Mouse (Mus musculus): Measurements from ENCODE around the gene Lpcat3. TPM values are rescaled to one million over a fixed set of nuclear protein-coding genes. Genes with fewer than 3 reads are reported as not detected.
"Not testable (repeated sequence)": the region's sequence is repeated elsewhere in the genome, so short reads cannot be mapped to it uniquely, and the experiment has no call there.

Lpcat3 gene
- polyA plus RNA-seq, 1 experiment from 2014 or later = 45.0 TPM

- Histone ChIP-seq H3K27me3 (ENCODE audit: control insufficient read depth, insufficient read depth, low read length) (no peaks in the 10 kb centered on the region), H3K9ac (ENCODE audit: low read length) (no peak overlapping the region), H3K36me3 (ENCODE audit: control insufficient read depth, insufficient read depth, low read length) (peaks cover 4% of the 10 kb centered on the region; the same call in 1 of the 2 replicates), H3K9me3 (ENCODE audit: control insufficient read depth, low read length) (no peaks in the 10 kb centered on the region), H3K4me2 (ENCODE audit: low read length) (no peak overlapping the region), H3K4me1 (ENCODE audit: control insufficient read depth in 2 of 2, insufficient read depth in 2 of 2, low read length in 2 of 2) (peaks cover 2 to 12% of the 10 kb centered on the region in 2 experiments; a peak in 3 of 4 replicates), H3K4me3 (ENCODE audit: control insufficient read depth in 1 of 2, insufficient read depth in 1 of 2, low read depth in 1 of 2, low read length in 2 of 2) (no peak overlapping the region), H3K27ac (replicated peaks in 1 of 2; ENCODE audit: control insufficient read depth in 1 of 2, insufficient read depth in 1 of 2, low read depth in 2 of 2, low read length in 2 of 2) (no peak overlapping the region)
- no peak for ATAC-seq (ENCODE audit: insufficient number of reproducible peaks, insufficient read depth, low FRiP score, low read depth)
- 61% methylated on average over 7 of the region's 7 CpGs for WGBS
These were observed 15.9 kb downstream of the Lpcat3 start for GRCm38 (mm10) chr6:124678769-124679168.

GRCm38 (mm10) chr6:124679486-124679885 lies 16.7 kb downstream of the Lpcat3 start:
- peaks cover 3 to 15% of the 10 kb centered on the region in 2 experiments; a peak in 3 of 4 replicates for H3K4me1 ChIP-seq (ENCODE audit: control insufficient read depth in 2 of 2, insufficient read depth in 2 of 2, low read length in 2 of 2)
- no peak overlapping the region for H3K9ac ChIP-seq (ENCODE audit: low read length)
- H3K36me3 ChIP-seq (ENCODE audit: control insufficient read depth, insufficient read depth, low read length) = peaks cover 4% of the 10 kb centered on the region; the same call in 1 of the 2 replicates
- H3K4me3 ChIP-seq (ENCODE audit: control insufficient read depth in 1 of 2, insufficient read depth in 1 of 2, low read depth in 1 of 2, low read length in 2 of 2) = no peak overlapping the region
- H3K4me2 ChIP-seq (ENCODE audit: low read length) = no peak overlapping the region
- H3K27ac ChIP-seq (replicated peaks in 1 of 2; ENCODE audit: control insufficient read depth in 1 of 2, insufficient read depth in 1 of 2, low read depth in 2 of 2, low read length in 2 of 2) = no peak overlapping the region
- WGBS = 98% methylated on average over 3 of the region's 3 CpGs
- ATAC-seq (ENCODE audit: insufficient number of reproducible peaks, insufficient read depth, low FRiP score, low read depth) = no peak
- H3K9me3 ChIP-seq (ENCODE audit: control insufficient read depth, low read length) = no peaks in the 10 kb centered on the region
- H3K27me3 ChIP-seq (ENCODE audit: control insufficient read depth, insufficient read depth, low read length) = no peaks in the 10 kb centered on the region

- WGBS = 77% methylated on average over 6 of the region's 6 CpGs
- H3K4me2 ChIP-seq (ENCODE audit: low read length); H3K4me3 ChIP-seq (ENCODE audit: control insufficient read depth in 1 of 2, insufficient read depth in 1 of 2, low read depth in 1 of 2, low read length in 2 of 2); H3K36me3 ChIP-seq (ENCODE audit: control insufficient read depth, insufficient read depth, low read length); H3K9me3 ChIP-seq (ENCODE audit: control insufficient read depth, low read length); H3K9ac ChIP-seq (ENCODE audit: low read length); ATAC-seq (ENCODE audit: insufficient number of reproducible peaks, insufficient read depth, low FRiP score, low read depth); H3K27me3 ChIP-seq (ENCODE audit: control insufficient read depth, insufficient read depth, low read length); H3K27ac ChIP-seq (replicated peaks in 1 of 2; ENCODE audit: control insufficient read depth in 1 of 2, insufficient read depth in 1 of 2, low read depth in 2 of 2, low read length in 2 of 2): not testable (repeated sequence)
- H3K4me1 ChIP-seq (ENCODE audit: control insufficient read depth in 2 of 2, insufficient read depth in 2 of 2, low read length in 2 of 2) = peaks cover 3 to 22% of the 10 kb centered on the region in 2 experiments; a peak in 3 of 4 replicates
These were observed 19.5 kb downstream of the Lpcat3 start for GRCm38 (mm10) chr6:124682291-124682690.

GRCm38 (mm10) chr6:124683591-124684417 lies 21.0 kb downstream of the Lpcat3 start:
- Histone ChIP-seq H3K4me2 (ENCODE audit: low read length) (no peak overlapping the region), H3K9ac (ENCODE audit: low read length) (no peak overlapping the region), H3K27me3 (ENCODE audit: control insufficient read depth, insufficient read depth, low read length) (no peaks in the 10 kb centered on the region), H3K4me3 (ENCODE audit: control insufficient read depth in 1 of 2, insufficient read depth in 1 of 2, low read depth in 1 of 2, low read length in 2 of 2) (no peak overlapping the region), H3K27ac (replicated peaks in 1 of 2; ENCODE audit: control insufficient read depth in 1 of 2, insufficient read depth in 1 of 2, low read depth in 2 of 2, low read length in 2 of 2) (no peak overlapping the region), H3K4me1 (ENCODE audit: control insufficient read depth in 2 of 2, insufficient read depth in 2 of 2, low read length in 2 of 2) (peaks cover 3 to 21% of the 10 kb centered on the region in 2 experiments; a peak in 3 of 4 replicates), H3K9me3 (ENCODE audit: control insufficient read depth, low read length) (no peaks in the 10 kb centered on the region), H3K36me3 (ENCODE audit: control insufficient read depth, insufficient read depth, low read length) (no peaks in the 10 kb centered on the region)
- WGBS = 60% methylated on average over 14 of the region's 14 CpGs
- no peak for ATAC-seq (ENCODE audit: insufficient number of reproducible peaks, insufficient read depth, low FRiP score, low read depth)

- no peaks in the 10 kb centered on the region for H3K36me3 ChIP-seq (ENCODE audit: control insufficient read depth, insufficient read depth, low read length)
- H3K4me2 ChIP-seq (ENCODE audit: low read length) = no peak overlapping the region
- WGBS = 75% methylated on average over 12 of the region's 12 CpGs
- no peak overlapping the region for H3K9ac ChIP-seq (ENCODE audit: low read length)
- H3K4me3 ChIP-seq (ENCODE audit: control insufficient read depth in 1 of 2, insufficient read depth in 1 of 2, low read depth in 1 of 2, low read length in 2 of 2) = no peak overlapping the region
- H3K4me1 ChIP-seq (ENCODE audit: control insufficient read depth in 2 of 2, insufficient read depth in 2 of 2, low read length in 2 of 2) = peaks cover 3 to 19% of the 10 kb centered on the region in 2 experiments; a peak in 3 of 4 replicates
- H3K27me3 ChIP-seq (ENCODE audit: control insufficient read depth, insufficient read depth, low read length) = no peaks in the 10 kb centered on the region
- ATAC-seq (ENCODE audit: insufficient number of reproducible peaks, insufficient read depth, low FRiP score, low read depth) = no peak
- no peaks in the 10 kb centered on the region for H3K9me3 ChIP-seq (ENCODE audit: control insufficient read depth, low read length)
- H3K27ac ChIP-seq (replicated peaks in 1 of 2; ENCODE audit: control insufficient read depth in 1 of 2, insufficient read depth in 1 of 2, low read depth in 2 of 2, low read length in 2 of 2) = peak overlapping the region in 1 of 2 experiments; percentile 18; a peak in 1 of 4 replicates
These were observed 23.0 kb downstream of the Lpcat3 start for GRCm38 (mm10) chr6:124685606-124686386.

GRCm38 (mm10) chr6:124686644-124687043 lies 23.8 kb downstream of the Lpcat3 start:
- H3K9me3 ChIP-seq (ENCODE audit: control insufficient read depth, low read length); H3K9ac ChIP-seq (ENCODE audit: low read length); H3K27me3 ChIP-seq (ENCODE audit: control insufficient read depth, insufficient read depth, low read length); ATAC-seq (ENCODE audit: insufficient number of reproducible peaks, insufficient read depth, low FRiP score, low read depth); H3K27ac ChIP-seq (replicated peaks in 1 of 2; ENCODE audit: control insufficient read depth in 1 of 2, insufficient read depth in 1 of 2, low read depth in 2 of 2, low read length in 2 of 2); H3K4me3 ChIP-seq (ENCODE audit: control insufficient read depth in 1 of 2, insufficient read depth in 1 of 2, low read depth in 1 of 2, low read length in 2 of 2); H3K4me2 ChIP-seq (ENCODE audit: low read length); H3K36me3 ChIP-seq (ENCODE audit: control insufficient read depth, insufficient read depth, low read length): not testable (repeated sequence)
- H3K4me1 ChIP-seq (ENCODE audit: control insufficient read depth in 2 of 2, insufficient read depth in 2 of 2, low read length in 2 of 2) = peaks cover 3 to 19% of the 10 kb centered on the region in 2 experiments; a peak in 3 of 4 replicates
- WGBS = 77% methylated on average over 1 of the region's 1 CpGs

- no peak overlapping the region for H3K4me3 ChIP-seq (ENCODE audit: control insufficient read depth in 1 of 2, insufficient read depth in 1 of 2, low read depth in 1 of 2, low read length in 2 of 2)
- WGBS = 77% methylated on average over 8 of the region's 8 CpGs
- no peak; the same call in 1 of the 2 replicates for ATAC-seq (ENCODE audit: insufficient number of reproducible peaks, insufficient read depth, low FRiP score, low read depth)
These were observed 25.4 kb downstream of the Lpcat3 start for GRCm38 (mm10) chr6:124688151-124688758.

More at GRCm38 (mm10) chr6:124688151-124688758, 25.4 kb downstream of the Lpcat3 start:
- no peak overlapping the region for H3K4me2 ChIP-seq (ENCODE audit: low read length)
- H3K9me3 ChIP-seq (ENCODE audit: control insufficient read depth, low read length) = no peaks in the 10 kb centered on the region
- H3K36me3 ChIP-seq (ENCODE audit: control insufficient read depth, insufficient read depth, low read length) = no peaks in the 10 kb centered on the region
- H3K4me1 ChIP-seq (ENCODE audit: control insufficient read depth in 2 of 2, insufficient read depth in 2 of 2, low read length in 2 of 2) = peaks cover 3 to 19% of the 10 kb centered on the region in 2 experiments; a peak in 3 of 4 replicates
- H3K9ac ChIP-seq (ENCODE audit: low read length) = no peak overlapping the region
- H3K27ac ChIP-seq (replicated peaks in 1 of 2; ENCODE audit: control insufficient read depth in 1 of 2, insufficient read depth in 1 of 2, low read depth in 2 of 2, low read length in 2 of 2) = no peak overlapping the region
- no peaks in the 10 kb centered on the region for H3K27me3 ChIP-seq (ENCODE audit: control insufficient read depth, insufficient read depth, low read length)
